Mouse (Mus musculus): ENCODE results near the gene Ttf2. TPM values are rescaled to one million over a fixed set of nuclear protein-coding genes. Genes with fewer than 3 reads are reported as not detected.

Ttf2 gene
- polyA plus RNA-seq, 1 experiment from 2014 or later, result 13.1 TPM

GRCm38 (mm10) chr3:101003575-101004356, 34.3 kb upstream of the Ttf2 start:
- H3K9me3 ChIP-seq, result no peaks in the 10 kb centered on the region
- no peak overlapping the region for H3K9ac ChIP-seq
- H3K4me1 ChIP-seq (replicated peaks), result no peaks in the 10 kb centered on the region
- WGBS, result 87% methylated on average over 15 of the region's 15 CpGs
- ATAC-seq, result no peak
- H3K4me2 ChIP-seq (replicated peaks), result no peak overlapping the region
- no peaks in the 10 kb centered on the region for H3K36me3 ChIP-seq
- H3K4me3 ChIP-seq (replicated peaks), result no peak overlapping the region
- H3K27ac ChIP-seq, result no peak overlapping the region
- H3K27me3 ChIP-seq (replicated peaks), result no peaks in the 10 kb centered on the region

- Histone ChIP-seq H3K27me3 (replicated peaks) (no peaks in the 10 kb centered on the region), H3K9me3 (no peaks in the 10 kb centered on the region), H3K27ac (no peak overlapping the region), H3K9ac (no peak overlapping the region), H3K36me3 (no peaks in the 10 kb centered on the region), H3K4me1 (replicated peaks) (no peaks in the 10 kb centered on the region; the same call in 1 of the 2 replicates), H3K4me3 (replicated peaks) (no peak overlapping the region), H3K4me2 (replicated peaks) (no peak overlapping the region)
- ATAC-seq, result no peak
- WGBS, result 47% methylated on average over 2 of the region's 2 CpGs
Measured at GRCm38 (mm10) chr3:100999732-101000131, 30.3 kb upstream of the Ttf2 start.

- no peaks in the 10 kb centered on the region for H3K27me3 ChIP-seq (replicated peaks)
- ATAC-seq, result peak; percentile 45
- H3K4me2 ChIP-seq (replicated peaks), result no peak overlapping the region
- H3K4me1 ChIP-seq (replicated peaks), result peaks cover under 1% of the 10 kb centered on the region; the same call in 1 of the 2 replicates
- H3K9me3 ChIP-seq, result no peaks in the 10 kb centered on the region
- WGBS, result 18% methylated on average over 6 of the region's 6 CpGs
- no peak overlapping the region for H3K27ac ChIP-seq
- no peak overlapping the region for H3K4me3 ChIP-seq (replicated peaks)
- no peak overlapping the region for H3K9ac ChIP-seq
- H3K36me3 ChIP-seq, result no peaks in the 10 kb centered on the region
Measured at GRCm38 (mm10) chr3:100998904-100999340, 29.5 kb upstream of the Ttf2 start.

- 67% methylated on average over 10 of the region's 10 CpGs for WGBS
Measured at GRCm38 (mm10) chr3:100997785-100998570, 28.5 kb upstream of the Ttf2 start.

GRCm38 (mm10) chr3:100994252-100994651, 24.8 kb upstream of the Ttf2 start:
- Histone ChIP-seq H3K27me3 (replicated peaks) (no peaks in the 10 kb centered on the region), H3K27ac (no peak overlapping the region), H3K4me3 (replicated peaks) (no peak overlapping the region), H3K36me3 (no peaks in the 10 kb centered on the region), H3K4me2 (replicated peaks) (no peak overlapping the region), H3K9ac (no peak overlapping the region), H3K9me3 (no peaks in the 10 kb centered on the region), H3K4me1 (replicated peaks) (peaks cover 3% of the 10 kb centered on the region; the same call in 1 of the 2 replicates)
- 82% methylated on average over 4 of the region's 4 CpGs for WGBS
- no peak for ATAC-seq

More at GRCm38 (mm10) chr3:100997785-100998570, 28.5 kb upstream of the Ttf2 start:
- Histone ChIP-seq H3K9ac (no peak overlapping the region), H3K27me3 (replicated peaks) (no peaks in the 10 kb centered on the region), H3K27ac (no peak overlapping the region), H3K4me1 (replicated peaks) (peaks cover 3% of the 10 kb centered on the region; the same call in 1 of the 2 replicates), H3K36me3 (no peaks in the 10 kb centered on the region), H3K9me3 (no peaks in the 10 kb centered on the region), H3K4me3 (replicated peaks) (no peak overlapping the region), H3K4me2 (replicated peaks) (no peak overlapping the region)
- peak; percentile 25; the same call in 1 of the 2 replicates for ATAC-seq

GRCm38 (mm10) chr3:100993718-100994117, 24.3 kb upstream of the Ttf2 start:
- no peaks in the 10 kb centered on the region for H3K36me3 ChIP-seq
- no peaks in the 10 kb centered on the region for H3K27me3 ChIP-seq (replicated peaks)
- H3K9ac ChIP-seq, result no peak overlapping the region
- no peak overlapping the region for H3K4me2 ChIP-seq (replicated peaks)
- peaks cover 3% of the 10 kb centered on the region; the same call in 1 of the 2 replicates for H3K4me1 ChIP-seq (replicated peaks)
- 52% methylated on average over 15 of the region's 15 CpGs for WGBS
- no peak overlapping the region for H3K27ac ChIP-seq
- no peaks in the 10 kb centered on the region for H3K9me3 ChIP-seq
- H3K4me3 ChIP-seq (replicated peaks), result no peak overlapping the region
- no peak for ATAC-seq

- ATAC-seq, result no peak
- H3K27me3 ChIP-seq (replicated peaks), result no peaks in the 10 kb centered on the region
- no peak overlapping the region for H3K9ac ChIP-seq
- no peak overlapping the region for H3K4me3 ChIP-seq (replicated peaks)
- H3K27ac ChIP-seq, result no peak overlapping the region
- H3K36me3 ChIP-seq, result no peaks in the 10 kb centered on the region
- WGBS, result 71% methylated on average over 7 of the region's 7 CpGs
- H3K4me2 ChIP-seq (replicated peaks), result no peak overlapping the region
- peaks cover 3% of the 10 kb centered on the region; the same call in 1 of the 2 replicates for H3K4me1 ChIP-seq (replicated peaks)
- H3K9me3 ChIP-seq, result no peaks in the 10 kb centered on the region
Measured at GRCm38 (mm10) chr3:100993158-100993557, 23.7 kb upstream of the Ttf2 start.

GRCm38 (mm10) chr3:100990231-100990630, 20.8 kb upstream of the Ttf2 start:
- no peaks in the 10 kb centered on the region for H3K36me3 ChIP-seq
- 38% methylated on average over 1 of the region's 1 CpGs for WGBS
- peaks cover 3% of the 10 kb centered on the region; the same call in 1 of the 2 replicates for H3K4me1 ChIP-seq (replicated peaks)
- H3K9me3 ChIP-seq, result no peaks in the 10 kb centered on the region
- ATAC-seq, result no peak
- H3K4me2 ChIP-seq (replicated peaks), result no peak overlapping the region
- H3K9ac ChIP-seq, result no peak overlapping the region
- H3K27ac ChIP-seq, result no peak overlapping the region
- no peak overlapping the region for H3K4me3 ChIP-seq (replicated peaks)
- H3K27me3 ChIP-seq (replicated peaks), result no peaks in the 10 kb centered on the region

- Histone ChIP-seq H3K9ac (no peak overlapping the region), H3K36me3 (no peaks in the 10 kb centered on the region), H3K9me3 (no peaks in the 10 kb centered on the region), H3K4me2 (replicated peaks) (no peak overlapping the region), H3K4me3 (replicated peaks) (no peak overlapping the region), H3K27ac (no peak overlapping the region), H3K27me3 (replicated peaks) (no peaks in the 10 kb centered on the region), H3K4me1 (replicated peaks) (peaks cover 3% of the 10 kb centered on the region; the same call in 1 of the 2 replicates)
- ATAC-seq, result no peak
- 35% methylated on average over 12 of the region's 12 CpGs for WGBS
Measured at GRCm38 (mm10) chr3:100989417-100989816, 20.0 kb upstream of the Ttf2 start.

- no peak for ATAC-seq
- Histone ChIP-seq H3K4me1 (replicated peaks) (no peaks in the 10 kb centered on the region), H3K4me2 (replicated peaks) (no peak overlapping the region), H3K9ac (no peak overlapping the region), H3K4me3 (replicated peaks) (no peak overlapping the region), H3K9me3 (no peaks in the 10 kb centered on the region), H3K36me3 (no peaks in the 10 kb centered on the region), H3K27me3 (replicated peaks) (no peaks in the 10 kb centered on the region), H3K27ac (no peak overlapping the region)
- WGBS, result 73% methylated on average over 8 of the region's 8 CpGs
Measured at GRCm38 (mm10) chr3:100979290-100979689, 9.8 kb upstream of the Ttf2 start.

GRCm38 (mm10) chr3:100973906-100974305, 4.4 kb upstream of the Ttf2 start:
- Histone ChIP-seq H3K9me3 (no peaks in the 10 kb centered on the region), H3K27me3 (replicated peaks) (no peaks in the 10 kb centered on the region), H3K4me1 (replicated peaks) (0 out of 2 replicates have a peak, but pooled peaks cover 4% of the 10 kb centered on the region), H3K9ac (no peak overlapping the region), H3K27ac (no peak overlapping the region), H3K4me2 (replicated peaks) (no peak overlapping the region), H3K36me3 (no peaks in the 10 kb centered on the region), H3K4me3 (replicated peaks) (no peak overlapping the region)
- WGBS, result 2% methylated on average over 1 of the region's 1 CpGs
- ATAC-seq, result no peak

- Histone ChIP-seq H3K27me3 (replicated peaks) (no peaks in the 10 kb centered on the region), H3K4me2 (replicated peaks) (no peak overlapping the region), H3K9ac (no peak overlapping the region), H3K27ac (no peak overlapping the region), H3K4me3 (replicated peaks) (no peak overlapping the region), H3K36me3 (peaks cover 14% of the 10 kb centered on the region), H3K4me1 (replicated peaks) (no peaks in the 10 kb centered on the region), H3K9me3 (no peaks in the 10 kb centered on the region)
- ATAC-seq, result no peak
- 81% methylated on average over 14 of the region's 14 CpGs for WGBS
Measured at GRCm38 (mm10) chr3:100963849-100964542, 5.5 kb downstream of the Ttf2 start.
